Mouse (Mus musculus) embryonic facial prominence, embryonic 13.5 days (tissue): ENCODE measurements around the gene Gm21560. TPM values are rescaled to one million over a fixed set of nuclear protein-coding genes. Genes with fewer than 3 reads are reported as not detected.
"Not testable (repeated sequence)": the region's sequence is repeated elsewhere in the genome, so short reads cannot be mapped to it uniquely, and the experiment has no call there.

ENCODE experiments used
- ATAC-seq: fragments of 200-750 bp; cut with Nextera tagmentation; 2 replicates; pipeline ENCODE4 v1.8.0; 2017; ENCODE audit warnings: low read depth; ENCODE audit not compliant: insufficient number of reproducible peaks, insufficient read depth, low FRiP score, low TSS enrichment
- H3K27ac ChIP-seq: fragments of 300-500 bp; sonication (generic); 2 replicates; pipeline ENCODE4 v1.5.1; 2015; ENCODE audit warnings: moderate library complexity, mild to moderate bottlenecking, inconsistent platforms
- H3K27me3 ChIP-seq: fragments of 300-500 bp; sonication (generic); 2 replicates; pipeline ENCODE4 v1.6.1; 2015; ENCODE audit warnings: mild to moderate bottlenecking, inconsistent platforms
- H3K36me3 ChIP-seq: fragments of 300-500 bp; sonication (generic); 2 replicates; pipeline ENCODE4 v1.6.1; 2015; ENCODE audit warnings: mild to moderate bottlenecking, inconsistent platforms
- H3K4me1 ChIP-seq: fragments of 300-500 bp; sonication (generic); 2 replicates; pipeline ENCODE4 v1.6.1; 2015; ENCODE audit warnings: inconsistent platforms
- H3K4me2 ChIP-seq: fragments of 300-500 bp; sonication (generic); 2 replicates; pipeline ENCODE4 v1.6.1; 2015; ENCODE audit warnings: moderate library complexity, mild to moderate bottlenecking, inconsistent platforms
- H3K4me3 ChIP-seq: fragments of 300-500 bp; sonication (generic); 2 replicates; pipeline ENCODE4 v1.5.1; 2015; ENCODE audit warnings: mild to moderate bottlenecking, inconsistent platforms
- H3K9ac ChIP-seq: fragments of 300-500 bp; sonication (generic); 2 replicates; pipeline ENCODE4 v1.6.1; 2015; ENCODE audit warnings: mild to moderate bottlenecking, inconsistent platforms
- H3K9me3 ChIP-seq: fragments of 300-500 bp; sonication (generic); 2 replicates; pipeline ENCODE4 v1.6.1; 2016; ENCODE audit warnings: inconsistent platforms
- WGBS: fragments of 180-500 bp; shearing (Covaris S2); methylation state at CpG from one replicate; pipeline ENCODE4 v1.1.7; 2015; ENCODE audit warnings: mixed read lengths; 5-methylcytosine and 5-hydroxymethylcytosine counted together
- polyA plus RNA-seq: library from polyadenylated mRNA; unstranded; fragments of >200 nt; fragmentation: Nextera tagmentation; extraction: Ambion mirVana; gene quantifications from 2 replicates; pipeline ENCODE4 v1.2.1, GENCODE M21; 2015

Gene Gm21560
- not detected in 2 replicates for polyA plus RNA-seq

GRCm38 (mm10) chr14:6219192-6219591, at the start of gene Gm21560:
Gm21560 (minus strand) TSS chr14:6219292.
- not testable (repeated sequence) for H3K9me3 ChIP-seq, ATAC-seq, H3K27ac ChIP-seq, H3K27me3 ChIP-seq, H3K36me3 ChIP-seq, H3K4me3 ChIP-seq, H3K9ac ChIP-seq, H3K4me2 ChIP-seq, H3K4me1 ChIP-seq
- WGBS, result 82% methylated on average over 2 of the region's 2 CpGs

- ATAC-seq, result not testable (repeated sequence)
Observed at GRCm38 (mm10) chr14:6163538-6163937, 55.6 kb downstream of the Gm21560 start.

GRCm38 (mm10) chr14:6161085-6161484, 58.0 kb downstream of the Gm21560 start:
- not testable (repeated sequence) for H3K4me3 ChIP-seq, H3K36me3 ChIP-seq, H3K27ac ChIP-seq, H3K4me2 ChIP-seq, H3K4me1 ChIP-seq, ATAC-seq, H3K27me3 ChIP-seq, H3K9me3 ChIP-seq, H3K9ac ChIP-seq
- WGBS, result 80% methylated on average over 1 of the region's 1 CpGs

More at GRCm38 (mm10) chr14:6163538-6163937, 55.6 kb downstream of the Gm21560 start:
- 89% methylated on average over 6 of the region's 9 CpGs for WGBS
- H3K4me1 ChIP-seq, H3K9me3 ChIP-seq, H3K4me3 ChIP-seq, H3K36me3 ChIP-seq, H3K27me3 ChIP-seq, H3K27ac ChIP-seq, H3K4me2 ChIP-seq, H3K9ac ChIP-seq: not testable (repeated sequence)

Other genes with a start within 250 kb of the Gm21560 start
- gene Gm3453, start 240.2 kb downstream of the Gm21560 start, polyA plus RNA-seq, result not detected in 2 replicates
- gene Gm6337, start 161.0 kb downstream of the Gm21560 start, polyA plus RNA-seq, result not detected in 2 replicates
- gene Gm8206, start 125.3 kb downstream of the Gm21560 start, polyA plus RNA-seq, result 0.98 and 2.1 TPM in 2 replicates
- gene Gm3468, start 110.6 kb downstream of the Gm21560 start, polyA plus RNA-seq, result 1.6 and 2.2 TPM in 2 replicates
- gene Gm3476, start 93.5 kb downstream of the Gm21560 start, polyA plus RNA-seq, result not detected in 2 replicates
- gene Gm3411, start 68.0 kb upstream of the Gm21560 start, polyA plus RNA-seq, result 1.3 and 1.7 TPM in 2 replicates
- gene Gm21103, start 85.6 kb upstream of the Gm21560 start, polyA plus RNA-seq, result not detected in 2 replicates
- not detected in 2 replicates for gene Gm3618, start 124.4 kb upstream of the Gm21560 start, polyA plus RNA-seq
- gene Gm16440, start 171.0 kb upstream of the Gm21560 start, polyA plus RNA-seq, result not detected in 2 replicates
- 1.6 and 1.8 TPM in 2 replicates for gene Gm3591, start 193.2 kb upstream of the Gm21560 start, polyA plus RNA-seq
- not detected in 2 replicates for gene Gm3594, start 225.3 kb upstream of the Gm21560 start, polyA plus RNA-seq